Mouse (Mus musculus) embryonic fibroblast, embryonic 13.5 days (primary cell): ENCODE measurements around the gene Dnajc19.

Experiments used
- CTCF ChIP-seq: IDR thresholded peaks from 2 replicates; pipeline ENCODE4 v1.5.1; 2011; ENCODE audit warnings: mild to moderate bottlenecking, control low read depth, low read length, moderate library complexity, borderline replicate concordance; ENCODE audit not compliant: insufficient read depth
- POLR2A ChIP-seq: IDR thresholded peaks from 2 replicates; pipeline ENCODE4 v1.6.1; 2011; ENCODE audit warnings: low read depth, mild to moderate bottlenecking, control low read depth, low read length, moderate library complexity

GRCm38 (mm10) chr3:34119869-34120268 is 38.7 kb upstream of the Dnajc19 start:
- TF ChIP-seq POLR2A (no peak), CTCF (no peak)
